ENCODE assay signal across 16 mouse cellular contexts in the genomic region with DNA sequence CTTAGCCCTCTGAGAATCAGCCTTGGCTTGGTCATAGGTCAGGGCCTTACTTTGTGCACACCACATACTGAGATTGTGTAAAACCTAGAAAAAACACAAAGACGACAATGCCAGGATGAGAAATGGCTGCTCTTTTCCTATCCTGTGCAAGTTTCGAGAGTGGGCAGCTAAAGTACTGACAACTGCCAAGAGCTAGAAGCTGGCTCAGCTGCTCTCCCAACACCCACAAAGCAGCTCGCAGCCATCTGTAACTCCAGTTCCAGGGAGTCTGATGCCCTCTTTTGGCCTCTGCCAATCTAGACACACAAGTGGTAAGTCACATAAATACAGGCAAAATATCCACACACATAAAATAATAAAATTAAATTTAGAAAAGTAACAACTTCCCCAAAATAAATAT.
A peak's percentile ranks its signal among the peaks of the same experiment; 100 is the strongest.
DNase-seq lines count a peak whose midpoint lies in the region.
"Had no signal": no experiment of that assay in that cellular context is flagged by ENCODE, and none has a peak within 500 bp of the region (broad histone marks: within the 10 kb centered on the region; RNA-seq: fewer than 3 reads in every experiment).

No protein-coding gene starts in this region.

- DNase-seq in heart, adult 11 months, result peak; percentile 42
- DNase-seq in heart, adult 18-20 months, result no peak
- peak; percentile 41 to 59 for DNase-seq in right cerebral cortex, postnatal 10 days (ENCODE audit: low spot score in 2 of 2)
- no peak for DNase-seq in right cerebral cortex, postnatal 14 days
- peak; percentile 38 for DNase-seq in layer of hippocampus, adult 8-10 months (ENCODE audit: low spot score in 2 of 2)
- no peak for DNase-seq in embryo, embryonic 10 days (ENCODE audit: low spot score)
- no peak for DNase-seq in kidney, postnatal 10 days
- DNase-seq: adrenal gland, adult 2 months; cerebellum, adult 18-20 months; gastrocnemius, postnatal 25 days; heart, postnatal 36 days; kidney, adult 2 months; kidney, postnatal 25 days; lung, embryonic 14.5 days; lung, postnatal 4 days; thymus, postnatal 36 days had no signal

Comparison
In these comparisons a context has a peak if more than half of its experiments do, and no peak if none do; other contexts are left out.
1. DNase-seq: peak in heart, adult 11 months (single experiment), right cerebral cortex, postnatal 10 days (2 of 2) and layer of hippocampus, adult 8-10 months (2 of 2); none in heart, adult 18-20 months (0 of 2), right cerebral cortex, postnatal 14 days (single experiment), embryo, embryonic 10 days (single experiment) and kidney, postnatal 10 days (single experiment).